Mouse (Mus musculus): ENCODE measurements around the gene Rab3b. TPM values are rescaled to one million over a fixed set of nuclear protein-coding genes. Genes with fewer than 3 reads are reported as not detected.

Gene Rab3b
- polyA plus RNA-seq, 1 experiment: 1.7 TPM

- no peak overlapping the region for H3K27ac ChIP-seq (ENCODE audit: control insufficient read depth, insufficient read depth, low read length)
- no peaks in the 10 kb centered on the region for H3K36me3 ChIP-seq (ENCODE audit: control insufficient read depth, insufficient read depth, low read length)
- H3K27me3 ChIP-seq (ENCODE audit: control insufficient read depth, insufficient read depth, low read length): 0 out of 2 replicates have a peak, but pooled peaks cover 2% of the 10 kb centered on the region
- H3K4me3 ChIP-seq (ENCODE audit: control insufficient read depth, insufficient read depth, low read length): no peak overlapping the region
- 88% methylated on average over 10 of the region's 10 CpGs for WGBS
- no peak for TF ChIP-seq POLR2A (IDR thresholded peaks at IDR 0.05; ENCODE audit: control insufficient read depth, extremely low read depth, insufficient read depth, low read length, poor library complexity)
- TF ChIP-seq CTCF (IDR thresholded peaks at IDR 0.05; ENCODE audit: borderline replicate concordance, control insufficient read depth, extremely low read depth, insufficient read depth, low read length, poor library complexity): no peak
- no peak for DNase-seq
- no peaks in the 10 kb centered on the region for H3K4me1 ChIP-seq (replicated peaks; ENCODE audit: control insufficient read depth, insufficient read depth, low read length)
These were observed 25.9 kb downstream of the Rab3b start for GRCm38 (mm10) chr4:108904790-108905189.

- 54% methylated on average over 6 of the region's 6 CpGs for WGBS
- no peaks in the 10 kb centered on the region for H3K36me3 ChIP-seq (ENCODE audit: control insufficient read depth, insufficient read depth, low read length)
- no peak overlapping the region for H3K4me3 ChIP-seq (ENCODE audit: control insufficient read depth, insufficient read depth, low read length)
- no peaks in the 10 kb centered on the region for H3K4me1 ChIP-seq (replicated peaks; ENCODE audit: control insufficient read depth, insufficient read depth, low read length)
- no peak overlapping the region for H3K27ac ChIP-seq (ENCODE audit: control insufficient read depth, insufficient read depth, low read length)
- 0 out of 2 replicates have a peak, but pooled peaks cover 2% of the 10 kb centered on the region for H3K27me3 ChIP-seq (ENCODE audit: control insufficient read depth, insufficient read depth, low read length)
- DNase-seq: no peak
- TF ChIP-seq POLR2A (IDR thresholded peaks at IDR 0.05; ENCODE audit: control insufficient read depth, extremely low read depth, insufficient read depth, low read length, poor library complexity): no peak
- TF ChIP-seq CTCF (IDR thresholded peaks at IDR 0.05; ENCODE audit: borderline replicate concordance, control insufficient read depth, extremely low read depth, insufficient read depth, low read length, poor library complexity): no peak
These were observed 27.0 kb downstream of the Rab3b start for GRCm38 (mm10) chr4:108905859-108906258.

GRCm38 (mm10) chr4:108907475-108907874 lies 28.6 kb downstream of the Rab3b start:
- Histone ChIP-seq H3K27me3 (ENCODE audit: control insufficient read depth, insufficient read depth, low read length) (0 out of 2 replicates have a peak, but pooled peaks cover 2% of the 10 kb centered on the region), H3K4me1 (replicated peaks; ENCODE audit: control insufficient read depth, insufficient read depth, low read length) (no peaks in the 10 kb centered on the region), H3K36me3 (ENCODE audit: control insufficient read depth, insufficient read depth, low read length) (no peaks in the 10 kb centered on the region), H3K4me3 (ENCODE audit: control insufficient read depth, insufficient read depth, low read length) (no peak overlapping the region), H3K27ac (ENCODE audit: control insufficient read depth, insufficient read depth, low read length) (no peak overlapping the region)
- DNase-seq: no peak
- TF ChIP-seq CTCF (IDR thresholded peaks at IDR 0.05; ENCODE audit: borderline replicate concordance, control insufficient read depth, extremely low read depth, insufficient read depth, low read length, poor library complexity): no peak
- TF ChIP-seq POLR2A (IDR thresholded peaks at IDR 0.05; ENCODE audit: control insufficient read depth, extremely low read depth, insufficient read depth, low read length, poor library complexity): no peak

- no peaks in the 10 kb centered on the region for H3K36me3 ChIP-seq (ENCODE audit: control insufficient read depth, insufficient read depth, low read length)
- no peak overlapping the region for H3K4me3 ChIP-seq (ENCODE audit: control insufficient read depth, insufficient read depth, low read length)
- no peak overlapping the region for H3K27ac ChIP-seq (ENCODE audit: control insufficient read depth, insufficient read depth, low read length)
- H3K27me3 ChIP-seq (ENCODE audit: control insufficient read depth, insufficient read depth, low read length): 0 out of 2 replicates have a peak, but pooled peaks cover 2% of the 10 kb centered on the region
- WGBS: 43% methylated on average over 8 of the region's 8 CpGs
- no peak for DNase-seq
- TF ChIP-seq POLR2A (IDR thresholded peaks at IDR 0.05; ENCODE audit: control insufficient read depth, extremely low read depth, insufficient read depth, low read length, poor library complexity) (no peak), CTCF (IDR thresholded peaks at IDR 0.05; ENCODE audit: borderline replicate concordance, control insufficient read depth, extremely low read depth, insufficient read depth, low read length, poor library complexity) (no peak)
- no peaks in the 10 kb centered on the region for H3K4me1 ChIP-seq (replicated peaks; ENCODE audit: control insufficient read depth, insufficient read depth, low read length)
These were observed 31.1 kb downstream of the Rab3b start for GRCm38 (mm10) chr4:108909872-108910425.

GRCm38 (mm10) chr4:108911866-108912265 lies 33.0 kb downstream of the Rab3b start:
- DNase-seq: no peak
- Histone ChIP-seq H3K27ac (ENCODE audit: control insufficient read depth, insufficient read depth, low read length) (no peak overlapping the region), H3K36me3 (ENCODE audit: control insufficient read depth, insufficient read depth, low read length) (no peaks in the 10 kb centered on the region), H3K27me3 (ENCODE audit: control insufficient read depth, insufficient read depth, low read length) (no peaks in the 10 kb centered on the region), H3K4me3 (ENCODE audit: control insufficient read depth, insufficient read depth, low read length) (no peak overlapping the region), H3K4me1 (replicated peaks; ENCODE audit: control insufficient read depth, insufficient read depth, low read length) (no peaks in the 10 kb centered on the region)
- 79% methylated on average over 2 of the region's 2 CpGs for WGBS
- no peak for TF ChIP-seq POLR2A (IDR thresholded peaks at IDR 0.05; ENCODE audit: control insufficient read depth, extremely low read depth, insufficient read depth, low read length, poor library complexity)

GRCm38 (mm10) chr4:108913180-108913579 lies 34.3 kb downstream of the Rab3b start:
- no peaks in the 10 kb centered on the region for H3K4me1 ChIP-seq (replicated peaks; ENCODE audit: control insufficient read depth, insufficient read depth, low read length)
- H3K27ac ChIP-seq (ENCODE audit: control insufficient read depth, insufficient read depth, low read length): no peak overlapping the region
- H3K4me3 ChIP-seq (ENCODE audit: control insufficient read depth, insufficient read depth, low read length): no peak overlapping the region
- TF ChIP-seq POLR2A (IDR thresholded peaks at IDR 0.05; ENCODE audit: control insufficient read depth, extremely low read depth, insufficient read depth, low read length, poor library complexity): no peak
- no peak for TF ChIP-seq CTCF (IDR thresholded peaks at IDR 0.05; ENCODE audit: borderline replicate concordance, control insufficient read depth, extremely low read depth, insufficient read depth, low read length, poor library complexity)
- 91% methylated on average over 2 of the region's 2 CpGs for WGBS
- no peaks in the 10 kb centered on the region for H3K36me3 ChIP-seq (ENCODE audit: control insufficient read depth, insufficient read depth, low read length)
- no peaks in the 10 kb centered on the region for H3K27me3 ChIP-seq (ENCODE audit: control insufficient read depth, insufficient read depth, low read length)
- DNase-seq: no peak

GRCm38 (mm10) chr4:108914391-108914790 lies 35.5 kb downstream of the Rab3b start:
- DNase-seq: no peak
- no peaks in the 10 kb centered on the region for H3K36me3 ChIP-seq (ENCODE audit: control insufficient read depth, insufficient read depth, low read length)
- no peak overlapping the region for H3K27ac ChIP-seq (ENCODE audit: control insufficient read depth, insufficient read depth, low read length)
- 82% methylated on average over 6 of the region's 6 CpGs for WGBS
- no peaks in the 10 kb centered on the region for H3K27me3 ChIP-seq (ENCODE audit: control insufficient read depth, insufficient read depth, low read length)
- H3K4me1 ChIP-seq (replicated peaks; ENCODE audit: control insufficient read depth, insufficient read depth, low read length): no peaks in the 10 kb centered on the region
- TF ChIP-seq CTCF (IDR thresholded peaks at IDR 0.05; ENCODE audit: borderline replicate concordance, control insufficient read depth, extremely low read depth, insufficient read depth, low read length, poor library complexity): no peak
- TF ChIP-seq POLR2A (IDR thresholded peaks at IDR 0.05; ENCODE audit: control insufficient read depth, extremely low read depth, insufficient read depth, low read length, poor library complexity): no peak
- H3K4me3 ChIP-seq (ENCODE audit: control insufficient read depth, insufficient read depth, low read length): no peak overlapping the region

Data from thymus, adult 2 months (tissue).